Mouse (Mus musculus) adrenal gland, adult 8-10 months (tissue): ENCODE results near the gene Plekha4. TPM values are rescaled to one million over a fixed set of nuclear protein-coding genes. Genes with fewer than 3 reads are reported as not detected.

ENCODE experiments used
- DNase-seq: peaks from one replicate; pipeline ENCODE4 v3.0.0; 2022
- total RNA-seq, 4 experiments: library from RNA; stranded (reverse); gene quantifications; 2 replicates each; pipeline ENCODE4 v1.2.4; 2022

The Plekha4 gene
- total RNA-seq, 4 experiments from 2014 or later = 3.1 to 6.9 (median 4.3) TPM

- DNase-seq = no peak
Measured at GRCm38 (mm10) chr7:45538163-45539041, 12.3 kb downstream of the Plekha4 start.

GRCm38 (mm10) chr7:45539095-45539494, 13.0 kb downstream of the Plekha4 start:
- DNase-seq = no peak

- no peak for DNase-seq
Measured at GRCm38 (mm10) chr7:45540213-45540612, 14.1 kb downstream of the Plekha4 start.

- DNase-seq = no peak
Measured at GRCm38 (mm10) chr7:45544525-45544924, 18.4 kb downstream of the Plekha4 start.

- no peak for DNase-seq
Measured at GRCm38 (mm10) chr7:45549641-45550436, 23.7 kb downstream of the Plekha4 start.

GRCm38 (mm10) chr7:45550821-45551511, 24.8 kb downstream of the Plekha4 start:
- DNase-seq = no peak

GRCm38 (mm10) chr7:45551512-45551883, 25.4 kb downstream of the Plekha4 start:
- DNase-seq = no peak

- no peak for DNase-seq
Measured at GRCm38 (mm10) chr7:45553519-45553918, 27.4 kb downstream of the Plekha4 start.

GRCm38 (mm10) chr7:45553990-45554389, 27.9 kb downstream of the Plekha4 start:
- no peak for DNase-seq

GRCm38 (mm10) chr7:45554744-45555143, 28.6 kb downstream of the Plekha4 start, which contains the start of gene Hsd17b14:
TSS of gene Hsd17b14 (plus strand) at chr7:45554893.
- DNase-seq = no peak

GRCm38 (mm10) chr7:45555787-45556186, 29.7 kb downstream of the Plekha4 start:
- peak; percentile 74 for DNase-seq

- no peak for DNase-seq
Measured at GRCm38 (mm10) chr7:45558907-45559306, 32.8 kb downstream of the Plekha4 start.

- no peak for DNase-seq
Measured at GRCm38 (mm10) chr7:45560241-45560640, 34.1 kb downstream of the Plekha4 start.

- DNase-seq = no peak
Measured at GRCm38 (mm10) chr7:45560843-45561623, 34.9 kb downstream of the Plekha4 start.

- DNase-seq = no peak
Measured at GRCm38 (mm10) chr7:45561624-45562520, 35.7 kb downstream of the Plekha4 start.

- no peak for DNase-seq
Measured at GRCm38 (mm10) chr7:45564811-45565210, 38.7 kb downstream of the Plekha4 start.

- DNase-seq = no peak
Measured at GRCm38 (mm10) chr7:45565446-45565845, 39.3 kb downstream of the Plekha4 start.

- DNase-seq = no peak
Measured at GRCm38 (mm10) chr7:45567112-45567779, 41.1 kb downstream of the Plekha4 start.

- peak; percentile 96 for DNase-seq
Measured at GRCm38 (mm10) chr7:45567780-45568516, 41.8 kb downstream of the Plekha4 start.
